Mouse (Mus musculus) MEL (cell line): ENCODE data around the gene Snx3. TPM values are rescaled to one million over a fixed set of nuclear protein-coding genes. Genes with fewer than 3 reads are reported as not detected.

Source experiments
- DNase-seq: peaks from one replicate; pipeline ENCODE4 v3.0.0; 2011; ENCODE audit warnings: low read depth, low spot score
- H3K27ac ChIP-seq: 2 replicates; pipeline ENCODE4 v1.5.1; 2012; ENCODE audit warnings: low read depth, mild to moderate bottlenecking, control low read depth, low read length, moderate library complexity; ENCODE audit not compliant: control insufficient read depth
- H3K27me3 ChIP-seq, 2 experiments: fragments of 150-350 bp in 1 of 2; sonication (generic) in 1 of 2; 2 replicates each; pipeline ENCODE4 v1.6.1; 2012; ENCODE audit warnings: low read length in 2 of 2, mild to moderate bottlenecking in 2 of 2, improper control_type of control experiment in 1 of 2, moderate library complexity in 1 of 2; ENCODE audit not compliant: insufficient read depth in 2 of 2, control insufficient read depth in 1 of 2
- H3K36me3 ChIP-seq, 2 experiments: 2 replicates each; pipeline ENCODE4 v1.6.1; 2012 to 2014; ENCODE audit warnings: low read length in 2 of 2, improper control_type of control experiment in 1 of 2, inconsistent platforms in 1 of 2, mild to moderate bottlenecking in 1 of 2; ENCODE audit not compliant: insufficient read depth in 2 of 2, control insufficient read depth in 1 of 2
- H3K4me1 ChIP-seq, 2 experiments: fragments of 150-350 bp in 1 of 2; sonication (generic) in 1 of 2; 2 replicates each; pipeline ENCODE4 v1.6.1; 2012; ENCODE audit warnings: low read length in 2 of 2, improper control_type of control experiment in 1 of 2, mild to moderate bottlenecking in 1 of 2; ENCODE audit not compliant: insufficient read depth in 2 of 2, control insufficient read depth in 1 of 2
- H3K4me3 ChIP-seq, 2 experiments: fragments of 150-350 bp in 1 of 2; sonication (generic) in 1 of 2; 2 replicates each; pipeline ENCODE4 v1.5.1; 2012; ENCODE audit warnings: low read depth in 2 of 2, low read length in 2 of 2, mild to moderate bottlenecking in 2 of 2, moderate library complexity in 2 of 2, control low read depth in 1 of 2, improper control_type of control experiment in 1 of 2; ENCODE audit not compliant: control insufficient read depth in 1 of 2, insufficient read depth in 1 of 2
- H3K79me2 ChIP-seq: 2 replicates; pipeline ENCODE4 v1.6.1; 2012; ENCODE audit warnings: mild to moderate bottlenecking, low read length, moderate library complexity; ENCODE audit not compliant: control insufficient read depth, poor library complexity, insufficient read depth
- H3K9ac ChIP-seq: 2 replicates; pipeline ENCODE4 v1.6.1; 2012; ENCODE audit warnings: low read depth, mild to moderate bottlenecking, control low read depth, low read length, moderate library complexity; ENCODE audit not compliant: control insufficient read depth, poor library complexity, severe bottlenecking
- H3K9me3 ChIP-seq: fragments of 150-350 bp; sonication (generic); replicated peaks from 2 replicates; pipeline ENCODE4 v1.6.1; 2012; ENCODE audit warnings: mild to moderate bottlenecking, low read length, improper control_type of control experiment, moderate library complexity; ENCODE audit not compliant: insufficient read depth
- CHD1 ChIP-seq: IDR thresholded peaks from 2 replicates; pipeline ENCODE4 v1.6.1; 2012; ENCODE audit warnings: low read depth, mild to moderate bottlenecking, inconsistent platforms, low read length, improper control_type of control experiment
- CHD2 ChIP-seq: IDR thresholded peaks from 2 replicates; pipeline ENCODE4 v1.6.1; 2011; ENCODE audit warnings: low read length, improper control_type of control experiment
- CTCF ChIP-seq, 3 experiments: IDR thresholded peaks in 2 of 3; conservative IDR thresholded peaks in 1 of 3; 2 replicates each; pipeline ENCODE4 v1.5.1; 2011 to 2012; ENCODE audit warnings: low read length in 3 of 3, low read depth in 2 of 3, mild to moderate bottlenecking in 2 of 3, improper control_type of control experiment in 1 of 3, inconsistent platforms in 1 of 3, mixed read lengths in 1 of 3, moderate library complexity in 1 of 3; ENCODE audit not compliant: control insufficient read depth in 1 of 3, insufficient read depth in 1 of 3, poor library complexity in 1 of 3, severe bottlenecking in 1 of 3
- ELF1 ChIP-seq: IDR thresholded peaks from 2 replicates; pipeline ENCODE4 v1.6.1; 2014; ENCODE audit warnings: low read depth, mild to moderate bottlenecking, inconsistent platforms, low read length, improper control_type of control experiment, moderate library complexity
- EP300 ChIP-seq, 2 experiments: IDR thresholded peaks; 2 replicates each; pipeline ENCODE4 v1.6.1; 2011; ENCODE audit warnings: improper control_type of control experiment in 2 of 2, low read length in 2 of 2, low read depth in 1 of 2, mild to moderate bottlenecking in 1 of 2
- ETS1 ChIP-seq: IDR thresholded peaks from 2 replicates; pipeline ENCODE4 v1.6.1; 2012; ENCODE audit warnings: low read depth, mild to moderate bottlenecking, inconsistent platforms, low read length, improper control_type of control experiment, moderate library complexity
- GATA1 ChIP-seq: IDR thresholded peaks from 2 replicates; pipeline ENCODE4 v1.6.1; 2011; ENCODE audit warnings: low read depth, low read length, improper control_type of control experiment
- JUND ChIP-seq: IDR thresholded peaks from 2 replicates; pipeline ENCODE4 v1.6.1; 2011; ENCODE audit warnings: low read depth, mild to moderate bottlenecking, improper control_type of control experiment, low read length
- MAFK ChIP-seq: IDR thresholded peaks from 2 replicates; pipeline ENCODE4 v1.6.1; 2011; ENCODE audit warnings: low read depth, mild to moderate bottlenecking, low read length, improper control_type of control experiment, borderline replicate concordance
- MAX ChIP-seq: IDR thresholded peaks from 2 replicates; pipeline ENCODE4 v1.6.1; 2011; ENCODE audit warnings: low read length, improper control_type of control experiment
- MAZ ChIP-seq: IDR thresholded peaks from 2 replicates; pipeline ENCODE4 v1.6.1; 2012; ENCODE audit warnings: low read depth, mild to moderate bottlenecking, inconsistent platforms, low read length, improper control_type of control experiment
- MEF2A ChIP-seq: IDR thresholded peaks from 2 replicates; pipeline ENCODE4 v1.6.1; 2014; ENCODE audit warnings: low read depth, mild to moderate bottlenecking, inconsistent platforms, low read length, improper control_type of control experiment; ENCODE audit not compliant: poor library complexity, insufficient replicate concordance, severe bottlenecking; ENCODE audit errors: extremely low read depth
- MYC ChIP-seq: IDR thresholded peaks from 2 replicates; pipeline ENCODE4 v1.6.1; 2011; ENCODE audit warnings: low read depth, mild to moderate bottlenecking, low read length, improper control_type of control experiment, moderate library complexity
- POLR2A ChIP-seq, 2 experiments: IDR thresholded peaks; 2 replicates each; pipeline ENCODE4 v1.6.1; 2011 to 2012; ENCODE audit warnings: low read length in 2 of 2, mild to moderate bottlenecking in 2 of 2, control low read depth in 1 of 2, improper control_type of control experiment in 1 of 2, low read depth in 1 of 2, moderate library complexity in 1 of 2; ENCODE audit not compliant: control insufficient read depth in 1 of 2, insufficient read depth in 1 of 2, poor library complexity in 1 of 2
- POLR2AphosphoS2 ChIP-seq: IDR thresholded peaks from 2 replicates; pipeline ENCODE4 v1.6.1; 2011; ENCODE audit warnings: low read length, improper control_type of control experiment
- RAD21 ChIP-seq: IDR thresholded peaks from 2 replicates; pipeline ENCODE4 v1.6.1; 2011; ENCODE audit warnings: mild to moderate bottlenecking, low read depth, low read length, improper control_type of control experiment
- RCOR1 ChIP-seq: IDR thresholded peaks from 2 replicates; pipeline ENCODE4 v1.6.1; 2012; ENCODE audit warnings: low read depth, mild to moderate bottlenecking, inconsistent platforms, low read length, improper control_type of control experiment
- SIN3A ChIP-seq: IDR thresholded peaks from 2 replicates; pipeline ENCODE4 v1.6.1; 2012; ENCODE audit warnings: low read length, improper control_type of control experiment, inconsistent platforms
- SMC3 ChIP-seq: IDR thresholded peaks from 2 replicates; pipeline ENCODE4 v1.6.1; 2011; ENCODE audit warnings: low read depth, low read length, improper control_type of control experiment
- TAL1 ChIP-seq: IDR thresholded peaks from 2 replicates; pipeline ENCODE4 v1.6.1; 2012; ENCODE audit warnings: mild to moderate bottlenecking, inconsistent platforms, low read length, moderate library complexity, mixed read lengths
- TBP ChIP-seq: IDR thresholded peaks from 2 replicates; pipeline ENCODE4 v1.8.0; 2011; ENCODE audit warnings: low read depth, low read length, improper control_type of control experiment
- TCF12 ChIP-seq: IDR thresholded peaks from 2 replicates; pipeline ENCODE4 v1.6.1; 2014; ENCODE audit warnings: low read depth, mild to moderate bottlenecking, inconsistent platforms, low read length, improper control_type of control experiment, moderate library complexity
- USF1 ChIP-seq: IDR thresholded peaks from 2 replicates; pipeline ENCODE4 v1.6.1; 2014; ENCODE audit warnings: low read depth, mild to moderate bottlenecking, inconsistent platforms, low read length, improper control_type of control experiment, moderate library complexity
- USF2 ChIP-seq, 2 experiments: IDR thresholded peaks; 2 replicates each; pipeline ENCODE4 v1.6.1; 2011 to 2012; ENCODE audit warnings: improper control_type of control experiment in 2 of 2, low read length in 2 of 2, borderline replicate concordance in 1 of 2, inconsistent platforms in 1 of 2, low read depth in 1 of 2, mild to moderate bottlenecking in 1 of 2; ENCODE audit not compliant: insufficient read depth in 1 of 2
- polyA plus RNA-seq, 2 experiments: library from polyadenylated mRNA; stranded (reverse) in 1 of 2; unstranded in 1 of 2; fragments of >175 nt in 1 of 2; fragments of >200 nt in 1 of 2; gene quantifications; 2 replicates each; pipeline versions ENCODE4 v1.2.1 to v1.2.4; 2012; ENCODE audit warnings: low replicate concordance in 2 of 2, low read depth in 1 of 2; ENCODE audit not compliant: insufficient read length in 2 of 2, insufficient read depth in 1 of 2, missing spikeins in 1 of 2
- total RNA-seq: library from RNA; depleted of rRNA; stranded (reverse); fragments of 300-350 nt; gene quantifications from 2 replicates; pipeline ENCODE4 v1.2.3, GENCODE M21; 2012

Gene Snx3
- total and polyA plus RNA-seq, 3 experiments = 107 to 320 TPM; not detected in 1

GRCm38 (mm10) chr10:42514125-42514524 is 12.3 kb downstream of the Snx3 start:
- Histone ChIP-seq H3K9ac (no peak overlapping the region), H3K79me2 (peaks cover 53% of the 10 kb centered on the region), H3K9me3 (no peaks in the 10 kb centered on the region), H3K27ac (no peak overlapping the region), H3K27me3 (no peaks in the 10 kb centered on the region), H3K4me1 (peaks cover 26% of the 10 kb centered on the region in 2 experiments), H3K36me3 (peaks cover 19 to 51% of the 10 kb centered on the region in 2 experiments), H3K4me3 (no peak overlapping the region)
- DNase-seq = no peak
- TF ChIP-seq CTCF (IDR thresholded peaks at IDR 0.05 in 2 of 3, conservative IDR thresholded peaks at IDR 0.05 in 1 of 3; ENCODE audit: control insufficient read depth in 1 of 3, insufficient read depth in 1 of 3, low read depth in 2 of 3, low read length in 3 of 3, poor library complexity in 1 of 3, severe bottlenecking in 1 of 3) (peak; percentile 5 to 36 (median 32); a peak in 2 of 6 replicates), RAD21 (peak; percentile 14), GATA1 (no peak), MAFK (no peak), SMC3 (peak; percentile 40)

- TF ChIP-seq ETS1 (peak; percentile 39; the same call in 1 of the 2 replicates), USF1 (peak; percentile 68), TCF12 (peak; percentile 47), EP300 (IDR thresholded peaks at IDR 0.05; ENCODE audit: low read depth in 1 of 2, low read length in 2 of 2) (peak; percentile 35 to 52; a peak in 2 of 4 replicates), MEF2A (no peak), GATA1 (0 out of 2 replicates have a peak, but pooled peaks have one; percentile 18), POLR2AphosphoS2 (no peak), TAL1 (peak; percentile 18; the same call in 1 of the 2 replicates), MAZ (no peak)
- Histone ChIP-seq H3K4me3 (no peak overlapping the region), H3K79me2 (peaks cover 48% of the 10 kb centered on the region), H3K4me1 (peaks cover 14 to 26% of the 10 kb centered on the region in 2 experiments), H3K36me3 (peaks cover 13 to 46% of the 10 kb centered on the region in 2 experiments), H3K27ac (no peak overlapping the region), H3K27me3 (no peaks in the 10 kb centered on the region), H3K9ac (no peak overlapping the region), H3K9me3 (no peaks in the 10 kb centered on the region)
- no peak for DNase-seq
Observed at GRCm38 (mm10) chr10:42518363-42518762, 16.5 kb downstream of the Snx3 start.

GRCm38 (mm10) chr10:42521315-42521981 is 19.6 kb downstream of the Snx3 start:
- Histone ChIP-seq H3K9me3 (no peaks in the 10 kb centered on the region), H3K4me1 (peaks cover 14 to 26% of the 10 kb centered on the region in 2 experiments), H3K79me2 (peaks cover 28% of the 10 kb centered on the region), H3K9ac (peak overlapping the region; percentile 23; the same call in 1 of the 2 replicates), H3K36me3 (peaks cover 16 to 48% of the 10 kb centered on the region in 2 experiments), H3K4me3 (no peak overlapping the region), H3K27me3 (no peaks in the 10 kb centered on the region), H3K27ac (peak overlapping the region; percentile 87)
- DNase-seq = peak; percentile 88
- peak; percentile 84 for TF ChIP-seq SIN3A
- TF ChIP-seq ELF1 = no peak
- no peak for TF ChIP-seq CHD1
- TF ChIP-seq POLR2A (IDR thresholded peaks at IDR 0.05; ENCODE audit: control insufficient read depth in 1 of 2, insufficient read depth in 1 of 2, low read depth in 1 of 2, low read length in 2 of 2, poor library complexity in 1 of 2) = peak in 1 of 2 experiments; percentile 39; a peak in 1 of 4 replicates
- TF ChIP-seq USF1 = peak; percentile 81
- TF ChIP-seq POLR2AphosphoS2 = no peak
- no peak for TF ChIP-seq CHD2
- peak; percentile 68 for TF ChIP-seq RCOR1
- peak; percentile 97 for TF ChIP-seq MAX
- TF ChIP-seq SMC3 = no peak
- TF ChIP-seq JUND = 0 out of 2 replicates have a peak, but pooled peaks have one; percentile 57
- no peak for TF ChIP-seq USF2 (IDR thresholded peaks at IDR 0.05; ENCODE audit: borderline replicate concordance in 1 of 2, insufficient read depth in 1 of 2, low read depth in 1 of 2, low read length in 2 of 2)
- peak; percentile 97 for TF ChIP-seq MYC
- peak; percentile 75 for TF ChIP-seq ETS1
- TF ChIP-seq RAD21 = no peak
- no peak for TF ChIP-seq TBP
- peak; percentile 66 to 71 for TF ChIP-seq EP300 (IDR thresholded peaks at IDR 0.05; ENCODE audit: low read depth in 1 of 2, low read length in 2 of 2)
